Mouse (Mus musculus) megakaryocyte, embryonic 14.5 days (primary cell): ENCODE data around the gene Sesn2. TPM values are rescaled to one million over a fixed set of nuclear protein-coding genes. Genes with fewer than 3 reads are reported as not detected.
A peak's percentile ranks its signal among the peaks of the same experiment; 100 is the strongest.

Experiments
- H3K27me3 ChIP-seq: replicated peaks from 2 replicates; pipeline ENCODE3; 2012; ENCODE audit warnings: inconsistent platforms
- H3K36me3 ChIP-seq: replicated peaks from 2 replicates; pipeline ENCODE3; 2012; ENCODE audit warnings: low read length, inconsistent platforms, mixed read lengths
- H3K4me1 ChIP-seq: 2 replicates; pipeline ENCODE4 v1.6.1; 2012; ENCODE audit warnings: inconsistent platforms
- H3K4me3 ChIP-seq: replicated peaks from 2 replicates; pipeline ENCODE3; 2012; ENCODE audit warnings: moderate library complexity, mild to moderate bottlenecking, inconsistent platforms
- H3K9me3 ChIP-seq: 2 replicates; pipeline ENCODE4 v1.6.1; 2012; ENCODE audit warnings: inconsistent platforms
- FLI1 ChIP-seq: IDR thresholded peaks from 2 replicates; pipeline ENCODE4 v1.6.1; 2012; ENCODE audit warnings: low read length, inconsistent platforms, mixed read lengths
- GATA1 ChIP-seq: IDR thresholded peaks from 3 replicates; pipeline ENCODE4 v1.6.1; 2012; ENCODE audit warnings: mixed read lengths, low read length, inconsistent platforms, borderline replicate concordance
- polyA plus RNA-seq: library from polyadenylated mRNA; stranded (reverse); fragments of >175 nt; gene quantifications from 2 replicates; pipeline ENCODE4 v1.2.3, GENCODE M21; 2012; ENCODE audit warnings: low replicate concordance; ENCODE audit not compliant: insufficient read depth

Sesn2 gene
- polyA plus RNA-seq, 1 experiment, result 27.2 TPM

- no peak for TF ChIP-seq GATA1
- no peak for TF ChIP-seq FLI1
- Histone ChIP-seq H3K4me1 (peaks cover 47% of the 10 kb centered on the region), H3K36me3 (peaks cover 33% of the 10 kb centered on the region)
Measured at GRCm38 (mm10) chr4:132462836-132463235, 47.5 kb downstream of the Sesn2 start.

GRCm38 (mm10) chr4:132460225-132460624 lies 50.1 kb downstream of the Sesn2 start:
- Histone ChIP-seq H3K9me3 (no peaks in the 10 kb centered on the region), H3K27me3 (no peaks in the 10 kb centered on the region), H3K36me3 (peaks cover 46% of the 10 kb centered on the region), H3K4me1 (peaks cover 50% of the 10 kb centered on the region), H3K4me3 (no peak overlapping the region)
- no peak for TF ChIP-seq FLI1
- no peak for TF ChIP-seq GATA1

More at GRCm38 (mm10) chr4:132462836-132463235, 47.5 kb downstream of the Sesn2 start:
- Histone ChIP-seq H3K4me3 (peak overlapping the region; percentile 99), H3K9me3 (no peaks in the 10 kb centered on the region), H3K27me3 (no peaks in the 10 kb centered on the region)

GRCm38 (mm10) chr4:132455561-132455960 lies 54.7 kb downstream of the Sesn2 start:
- Histone ChIP-seq H3K4me3 (no peak overlapping the region), H3K27me3 (no peaks in the 10 kb centered on the region), H3K36me3 (peaks cover 36% of the 10 kb centered on the region), H3K9me3 (no peaks in the 10 kb centered on the region), H3K4me1 (peaks cover 22% of the 10 kb centered on the region)
- no peak for TF ChIP-seq GATA1
- no peak for TF ChIP-seq FLI1

- TF ChIP-seq FLI1, result no peak
- TF ChIP-seq GATA1, result no peak
Measured at GRCm38 (mm10) chr4:132455146-132455545, 55.2 kb downstream of the Sesn2 start.

GRCm38 (mm10) chr4:132454216-132454615 lies 56.1 kb downstream of the Sesn2 start:
- Histone ChIP-seq H3K9me3 (no peaks in the 10 kb centered on the region), H3K4me1 (peaks cover 20% of the 10 kb centered on the region), H3K4me3 (no peak overlapping the region), H3K36me3 (peaks cover 23% of the 10 kb centered on the region), H3K27me3 (no peaks in the 10 kb centered on the region)
- TF ChIP-seq GATA1, result no peak

More at GRCm38 (mm10) chr4:132455146-132455545, 55.2 kb downstream of the Sesn2 start:
- H3K36me3 ChIP-seq, result peaks cover 32% of the 10 kb centered on the region
- H3K27me3 ChIP-seq, result no peaks in the 10 kb centered on the region
- no peak overlapping the region for H3K4me3 ChIP-seq
- H3K4me1 ChIP-seq, result peaks cover 22% of the 10 kb centered on the region
- H3K9me3 ChIP-seq, result no peaks in the 10 kb centered on the region

GRCm38 (mm10) chr4:132449778-132450177 lies 60.5 kb downstream of the Sesn2 start:
- no peak for TF ChIP-seq GATA1
- no peak for TF ChIP-seq FLI1
- H3K9me3 ChIP-seq, result no peaks in the 10 kb centered on the region
- no peaks in the 10 kb centered on the region for H3K27me3 ChIP-seq
- no peak overlapping the region for H3K4me3 ChIP-seq
- H3K36me3 ChIP-seq, result no peaks in the 10 kb centered on the region
- H3K4me1 ChIP-seq, result peaks cover 10% of the 10 kb centered on the region

- Histone ChIP-seq H3K36me3 (no peaks in the 10 kb centered on the region), H3K4me3 (no peak overlapping the region), H3K27me3 (no peaks in the 10 kb centered on the region), H3K4me1 (peaks cover 10% of the 10 kb centered on the region), H3K9me3 (peaks cover 7% of the 10 kb centered on the region)
- TF ChIP-seq GATA1 (no peak), FLI1 (no peak)
Measured at GRCm38 (mm10) chr4:132446105-132446504, 64.2 kb downstream of the Sesn2 start.

- no peak for TF ChIP-seq FLI1
- TF ChIP-seq GATA1, result no peak
- Histone ChIP-seq H3K4me3 (no peak overlapping the region), H3K36me3 (no peaks in the 10 kb centered on the region), H3K9me3 (peaks cover 7% of the 10 kb centered on the region), H3K27me3 (no peaks in the 10 kb centered on the region), H3K4me1 (peaks cover 6% of the 10 kb centered on the region)
Measured at GRCm38 (mm10) chr4:132444516-132444915, 65.8 kb downstream of the Sesn2 start.

Other genes with a start within 250 kb of the Sesn2 start
- gene Gmeb1, start 248.9 kb downstream of the Sesn2 start, polyA plus RNA-seq, result 7.9 and 9.0 TPM in 2 replicates
- 0.87 and 14.0 TPM in 2 replicates for gene Taf12, start 236.1 kb downstream of the Sesn2 start, polyA plus RNA-seq
- not detected in 2 replicates for gene Rab42, start 207.1 kb downstream of the Sesn2 start, polyA plus RNA-seq
- gene Trnau1ap, start 181.0 kb downstream of the Sesn2 start, polyA plus RNA-seq, result 20.9 and 58.9 TPM in 2 replicates
- 1.2 and 16.4 TPM in 2 replicates for gene Rcc1, start 156.9 kb downstream of the Sesn2 start, polyA plus RNA-seq
- 2.1 and 3.0 TPM in 2 replicates for gene Phactr4, start 88.0 kb downstream of the Sesn2 start, polyA plus RNA-seq
- 2.3 and 2.7 TPM in 2 replicates for gene Med18, start 46.6 kb downstream of the Sesn2 start, polyA plus RNA-seq
- 55.6 and 352 TPM in 2 replicates for gene Atpif1, start 23.2 kb upstream of the Sesn2 start, polyA plus RNA-seq
- 96.7 and 198 TPM in 2 replicates for gene Dnajc8, start 25.0 kb upstream of the Sesn2 start, polyA plus RNA-seq
- gene Ptafr, start 53.6 kb upstream of the Sesn2 start, polyA plus RNA-seq, result 3.1 TPM in 1 of 2 replicates, not detected in the other
- 2.0 and 2.9 TPM in 2 replicates for gene Eya3, start 128.5 kb upstream of the Sesn2 start, polyA plus RNA-seq
- gene Xkr8, start 222.0 kb upstream of the Sesn2 start, polyA plus RNA-seq, result 0.26 TPM in 1 of 2 replicates, not detected in the other
- gene Smpdl3b, start 246.8 kb upstream of the Sesn2 start, polyA plus RNA-seq, result 0.38 TPM in 1 of 2 replicates, not detected in the other